Mouse (Mus musculus): Measurements from ENCODE around the gene Gm38392. TPM values are rescaled to one million over a fixed set of nuclear protein-coding genes. Genes with fewer than 3 reads are reported as not detected.

Gm38392 gene
- total RNA-seq, 1 experiment from 2014 or later: 0.96 TPM

- DNase-seq: peak; percentile 35
These were observed 71.9 kb downstream of the Gm38392 start for GRCm38 (mm10) chr3:88214971-88215552.

GRCm38 (mm10) chr3:88214197-88214938, 72.6 kb downstream of the Gm38392 start:
- no peak for DNase-seq

GRCm38 (mm10) chr3:88213019-88213418, 74.0 kb downstream of the Gm38392 start:
- no peak for DNase-seq

- no peak for DNase-seq
These were observed 74.7 kb downstream of the Gm38392 start for GRCm38 (mm10) chr3:88212356-88212755.

- no peak for DNase-seq
These were observed 76.1 kb downstream of the Gm38392 start for GRCm38 (mm10) chr3:88210918-88211317.

GRCm38 (mm10) chr3:88210121-88210520, 76.9 kb downstream of the Gm38392 start:
- no peak for DNase-seq

- DNase-seq: no peak
These were observed 77.7 kb downstream of the Gm38392 start for GRCm38 (mm10) chr3:88209306-88209705.

GRCm38 (mm10) chr3:88208226-88208720, 78.7 kb downstream of the Gm38392 start:
- no peak for DNase-seq

GRCm38 (mm10) chr3:88207451-88208100, 79.4 kb downstream of the Gm38392 start:
- DNase-seq: no peak

GRCm38 (mm10) chr3:88206901-88207371, 80.1 kb downstream of the Gm38392 start:
- DNase-seq: no peak

GRCm38 (mm10) chr3:88206500-88206899, 80.5 kb downstream of the Gm38392 start:
- DNase-seq: no peak

- DNase-seq: no peak
These were observed 81.2 kb downstream of the Gm38392 start for GRCm38 (mm10) chr3:88205563-88206491.

- no peak for DNase-seq
These were observed 81.8 kb downstream of the Gm38392 start for GRCm38 (mm10) chr3:88205176-88205562.

GRCm38 (mm10) chr3:88204751-88205150, 82.3 kb downstream of the Gm38392 start:
- no peak for DNase-seq

- DNase-seq: no peak
These were observed 82.9 kb downstream of the Gm38392 start for GRCm38 (mm10) chr3:88203999-88204700.

GRCm38 (mm10) chr3:88203456-88203855, 83.6 kb downstream of the Gm38392 start:
- DNase-seq: no peak

GRCm38 (mm10) chr3:88202986-88203385, 84.0 kb downstream of the Gm38392 start:
- no peak for DNase-seq

GRCm38 (mm10) chr3:88201640-88202039, 85.4 kb downstream of the Gm38392 start:
- no peak for DNase-seq

- no peak for DNase-seq
These were observed 86.1 kb downstream of the Gm38392 start for GRCm38 (mm10) chr3:88200972-88201330.

- DNase-seq: no peak
These were observed 86.6 kb downstream of the Gm38392 start for GRCm38 (mm10) chr3:88200161-88200971.
